Mouse (Mus musculus) ES-Bruce4 (cell line): ENCODE measurements around the gene Ctnnd2.

ENCODE experiments used
- CTCF ChIP-seq: IDR thresholded peaks from one replicate; pipeline ENCODE4 v1.8.1; 2011; ENCODE audit warnings: low read depth, low read length
- POLR2A ChIP-seq: IDR thresholded peaks from one replicate; pipeline ENCODE4 v1.8.1; 2011; ENCODE audit warnings: low read length; ENCODE audit not compliant: insufficient read depth

DNA sequence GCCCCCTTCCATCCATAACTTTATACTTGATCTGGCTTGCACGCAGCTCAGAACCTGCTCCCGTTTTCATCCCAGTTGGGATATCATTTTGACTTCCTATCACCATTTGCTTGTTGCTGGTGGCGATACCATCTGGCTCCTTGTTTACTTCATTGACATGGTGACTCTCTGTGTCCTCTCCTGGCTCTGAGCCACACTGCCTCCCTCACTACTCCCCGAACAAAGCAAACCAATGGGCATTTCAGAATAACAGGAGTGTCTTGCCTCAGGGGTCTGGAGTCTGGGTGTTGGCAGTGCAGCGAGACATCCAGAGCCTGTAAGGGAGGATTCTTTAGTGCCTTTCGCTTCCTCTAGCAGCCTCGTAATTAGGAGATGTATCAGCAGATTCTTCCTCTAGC lies 113.9 kb downstream of the Ctnnd2 start:
- TF ChIP-seq CTCF: no peak
- TF ChIP-seq POLR2A: no peak
